Mouse (Mus musculus): ENCODE measurements around the gene Ovol2.

GRCm38 (mm10) chr2:144330960-144331371, 980 bp downstream of the Ovol2 start:
- no peak for TF ChIP-seq POLR2A (IDR thresholded peaks at IDR 0.05; ENCODE audit: borderline replicate concordance, control insufficient read depth, low read depth, low read length)
- no peak for TF ChIP-seq CTCF (IDR thresholded peaks at IDR 0.05; ENCODE audit: control insufficient read depth, insufficient read depth, low read length)

All from bone marrow, adult 2 months (tissue).